Comparison of ENCODE assay signal across 15 mouse cellular contexts in genomic region chr11:19533701-19534100, GRCm38 (mm10).
DNase-seq lines count a peak whose midpoint lies in the region; ATAC-seq and TF ChIP-seq lines count a peak whose summit lies in the region.
"Had no signal": no experiment of that assay in that cellular context is flagged by ENCODE, and none has a peak within 500 bp of the region (broad histone marks: within the 10 kb centered on the region; RNA-seq: fewer than 3 reads in every experiment).

No protein-coding gene starts in this region.

- TF ChIP-seq EP300 in lung, postnatal 0 days (IDR thresholded peaks at IDR 0.05), result no peak

- no peaks in the 10 kb centered on the region for H3K4me1 ChIP-seq in lung, postnatal 0 days (ENCODE audit: insufficient read depth, low read depth, low read length)

- no peak overlapping the region for H3K4me2 ChIP-seq in lung, postnatal 0 days (replicated peaks; ENCODE audit: low read depth, low read length)
- H3K4me2 ChIP-seq: liver, embryonic 11.5 days; midbrain, embryonic 11.5 days; neural tube, embryonic 12.5 days had no signal

- WGBS in lung, postnatal 0 days, result 71% methylated on average over 1 of the region's 1 CpGs

- H3K9ac ChIP-seq in lung, postnatal 0 days (replicated peaks; ENCODE audit: low read depth), result no peak overlapping the region
- H3K9ac ChIP-seq: neural tube, embryonic 12.5 days had no signal

- no peaks in the 10 kb centered on the region for H3K27me3 ChIP-seq in lung, postnatal 0 days (replicated peaks; ENCODE audit: insufficient read depth, low read length)
- H3K27me3 ChIP-seq: neural tube, embryonic 12.5 days had no signal

- ATAC-seq in lung, postnatal 0 days, result no peak
- ATAC-seq: hindbrain, embryonic 16.5 days had no signal

- no peaks in the 10 kb centered on the region for H3K9me3 ChIP-seq in lung, postnatal 0 days (ENCODE audit: low read length)
- H3K9me3 ChIP-seq: neural tube, embryonic 12.5 days had no signal

- peak; percentile 54 for TF ChIP-seq CTCF in lung, postnatal 0 days (IDR thresholded peaks at IDR 0.05)

- peak; percentile 37 for DNase-seq in embryo, embryonic 10 days (ENCODE audit: low spot score)
- DNase-seq in embryo, embryonic 10.5 days (ENCODE audit: low spot score), result no peak
- peak; percentile 7 to 12 for DNase-seq in kidney, postnatal 4 days
- no peak for DNase-seq in kidney, adult 11 months
- DNase-seq in cerebellum, postnatal 14 days, result peak; percentile 76 to 78
- peak; percentile 7 for DNase-seq in lung, postnatal 0 days (ENCODE audit: low spot score)
- no peak for DNase-seq in spleen, postnatal 10 days (ENCODE audit: low spot score in 2 of 2)
- no peak for DNase-seq in frontal cortex, postnatal 10 days (ENCODE audit: low spot score in 2 of 2)
- DNase-seq: gastrocnemius, postnatal 25 days; layer of hippocampus, postnatal 36 days; right cerebral cortex, postnatal 25 days had no signal

- H3K27ac ChIP-seq in lung, postnatal 0 days (ENCODE audit: low read length), result no peak overlapping the region
- H3K27ac ChIP-seq: neural tube, embryonic 12.5 days had no signal

- no peak overlapping the region for H3K4me3 ChIP-seq in lung, postnatal 0 days (ENCODE audit: low read depth, low read length)
- H3K4me3 ChIP-seq: neural tube, embryonic 12.5 days had no signal

- no peaks in the 10 kb centered on the region for H3K36me3 ChIP-seq in lung, postnatal 0 days (ENCODE audit: insufficient read depth, low read length)
- H3K36me3 ChIP-seq: neural tube, embryonic 12.5 days had no signal

Comparison
In these comparisons a context has a peak if more than half of its experiments do, and no peak if none do; other contexts are left out.
1. DNase-seq: peak in embryo, embryonic 10 days (single experiment), kidney, postnatal 4 days (2 of 2), cerebellum, postnatal 14 days (2 of 2) and lung, postnatal 0 days (single experiment); none in embryo, embryonic 10.5 days (single experiment), kidney, adult 11 months (single experiment), spleen, postnatal 10 days (0 of 2) and frontal cortex, postnatal 10 days (0 of 2).